Mouse (Mus musculus) olfactory bulb, adult 2 months (tissue): ENCODE measurements around the gene Hpdl. TPM values are rescaled to one million over a fixed set of nuclear protein-coding genes. Genes with fewer than 3 reads are reported as not detected.
A peak's percentile ranks its signal among the peaks of the same experiment; 100 is the strongest.

ENCODE experiments used
- H3K27ac ChIP-seq: fragments of 200-500 bp; 2 replicates; pipeline ENCODE4 v1.5.1; 2012; ENCODE audit warnings: low read depth, low read length; ENCODE audit not compliant: insufficient read depth
- H3K4me1 ChIP-seq: fragments of 200-500 bp; 2 replicates; pipeline ENCODE4 v1.6.1; 2012; ENCODE audit warnings: low read length; ENCODE audit not compliant: control insufficient read depth, insufficient read depth
- H3K4me3 ChIP-seq: fragments of 200-500 bp; 2 replicates; pipeline ENCODE4 v1.5.1; 2012; ENCODE audit warnings: mild to moderate bottlenecking, low read depth, low read length, moderate library complexity; ENCODE audit not compliant: insufficient read depth
- CTCF ChIP-seq: fragments of 200-500 bp; IDR thresholded peaks from 2 replicates; pipeline ENCODE4 v1.5.1; 2012; ENCODE audit warnings: low read depth, mild to moderate bottlenecking, low read length, moderate library complexity; ENCODE audit not compliant: insufficient read depth
- POLR2A ChIP-seq: fragments of 200-500 bp; IDR thresholded peaks from 2 replicates; pipeline ENCODE4 v1.6.1; 2012; ENCODE audit warnings: mild to moderate bottlenecking, low read depth, low read length, moderate library complexity; ENCODE audit not compliant: insufficient read depth
- WGBS: fragments of 180-500 bp; shearing (Covaris S2); methylation state at CpG from one replicate; pipeline ENCODE4 v1.1.7; 2018; 5-methylcytosine and 5-hydroxymethylcytosine counted together
- polyA plus RNA-seq: library from polyadenylated mRNA; stranded (reverse); fragments of >200 nt; gene quantifications from 2 replicates; pipeline ENCODE4 v1.2.4, GENCODE M21; 2012; ENCODE audit warnings: low replicate concordance; ENCODE audit not compliant: missing spikeins, insufficient read depth, insufficient read length

Gene Hpdl
- polyA plus RNA-seq, 1 experiment = not detected

DNA sequence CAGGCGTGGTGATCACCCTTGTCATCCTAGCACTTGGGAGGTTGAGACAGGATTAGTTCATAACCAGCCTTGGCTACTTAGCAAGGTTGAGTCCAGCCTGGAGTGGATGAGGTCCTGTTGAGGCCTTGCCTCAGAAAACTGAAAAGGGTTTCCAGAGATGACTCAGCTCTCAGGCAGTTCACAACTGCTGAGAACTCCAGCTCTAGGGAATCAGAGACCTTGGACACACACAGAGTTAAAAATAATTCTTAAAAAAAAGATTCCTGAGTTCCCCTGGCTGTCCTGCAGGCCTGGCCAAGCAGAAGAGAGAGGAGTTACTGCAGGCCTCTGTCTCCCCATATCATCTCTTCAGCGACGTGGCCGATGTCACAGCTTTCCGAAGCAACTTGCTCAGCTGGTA, 6.2 kb downstream of the Hpdl start:
- Histone ChIP-seq H3K4me1 (peaks cover under 1% of the 10 kb centered on the region; the same call in 1 of the 2 replicates), H3K4me3 (no peak overlapping the region), H3K27ac (no peak overlapping the region)
- TF ChIP-seq POLR2A = no peak
- no peak for TF ChIP-seq CTCF
- WGBS = 93% methylated on average over 5 of the region's 5 CpGs

DNA sequence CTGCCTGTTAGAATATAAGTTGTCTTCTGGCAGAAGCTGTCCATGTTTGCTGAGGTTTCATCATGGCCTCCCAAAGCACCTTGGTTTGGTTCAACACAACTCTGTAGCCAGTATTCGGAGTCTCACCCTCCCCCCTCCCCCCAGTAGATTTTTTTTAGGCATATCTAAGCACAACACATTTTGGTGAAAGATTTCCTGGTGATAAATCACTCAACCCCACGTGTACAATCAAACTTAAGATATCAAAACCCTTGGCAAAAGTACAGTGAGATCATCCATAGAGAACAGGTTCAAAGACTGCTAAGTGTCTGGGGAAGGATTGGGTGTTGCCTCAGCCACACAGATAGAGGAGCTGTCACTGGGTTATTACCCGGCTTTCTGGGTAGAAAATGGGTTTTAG, 10.5 kb downstream of the Hpdl start:
- Histone ChIP-seq H3K4me1 (peaks cover 6% of the 10 kb centered on the region), H3K27ac (no peak overlapping the region), H3K4me3 (no peak overlapping the region)
- TF ChIP-seq POLR2A (no peak), CTCF (no peak)
- WGBS = 86% methylated on average over 3 of the region's 3 CpGs

DNA sequence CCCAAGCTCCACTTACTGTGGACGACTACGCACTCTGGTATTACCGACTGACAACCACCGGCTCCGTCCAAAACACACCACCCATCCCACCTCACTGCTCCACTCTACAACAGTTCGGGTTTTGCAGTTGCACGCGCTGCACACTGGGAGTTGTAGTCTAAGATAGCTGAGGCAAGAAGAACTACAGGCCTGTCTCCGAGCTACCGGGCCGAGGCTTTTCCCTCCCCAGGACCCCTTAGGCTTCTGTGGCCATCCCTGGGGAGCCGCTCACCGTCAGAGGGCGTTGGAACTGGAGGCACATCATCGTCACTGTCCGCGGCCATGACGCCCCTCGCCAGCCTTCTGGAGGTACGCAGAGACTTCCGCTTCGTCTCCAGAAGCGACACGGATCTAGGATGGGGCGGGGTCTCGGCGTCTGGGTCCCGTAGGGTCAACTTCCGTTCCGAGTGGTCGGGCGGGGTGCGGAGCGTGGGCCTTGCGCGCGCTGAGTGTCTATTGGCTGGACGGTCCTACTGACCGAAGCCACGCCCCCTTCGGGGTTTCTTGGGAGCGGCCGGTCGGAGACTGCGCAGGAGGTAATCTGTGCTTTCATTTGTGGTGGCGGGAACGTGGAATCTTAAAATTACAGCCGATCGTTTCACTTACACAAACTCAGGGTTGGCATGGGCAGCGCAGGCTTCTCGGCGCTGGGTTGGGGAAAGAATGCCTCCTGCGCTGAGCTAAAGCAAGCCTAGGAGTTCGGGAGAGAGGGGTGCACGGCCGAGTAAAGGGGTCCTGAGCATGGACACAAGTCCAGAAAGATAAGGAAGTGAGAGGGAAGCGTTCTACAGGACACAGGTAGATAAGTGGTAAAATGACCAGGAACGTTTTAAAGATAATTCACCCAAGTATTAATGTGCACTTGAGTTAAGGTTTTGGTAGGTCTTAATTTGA, 14.0 kb downstream of the Hpdl start, which contains the start of the genes Toe1 and Mutyh:
Gene Toe1 (minus strand): TSS at position 444 of the 933 bp plus-strand sequence.
Gene Mutyh (plus strand): TSS at position 527 of the 933 bp plus-strand sequence.
- WGBS = under 1% methylated on average over 58 of the region's 58 CpGs
- TF ChIP-seq POLR2A (peak; percentile 64), CTCF (no peak)
- Histone ChIP-seq H3K4me3 (peak within 1 kb of the TSS; percentile 83), H3K27ac (peak within 1 kb of the TSS; percentile 89), H3K4me1 (peaks cover 6% of the 10 kb centered on the region)

DNA sequence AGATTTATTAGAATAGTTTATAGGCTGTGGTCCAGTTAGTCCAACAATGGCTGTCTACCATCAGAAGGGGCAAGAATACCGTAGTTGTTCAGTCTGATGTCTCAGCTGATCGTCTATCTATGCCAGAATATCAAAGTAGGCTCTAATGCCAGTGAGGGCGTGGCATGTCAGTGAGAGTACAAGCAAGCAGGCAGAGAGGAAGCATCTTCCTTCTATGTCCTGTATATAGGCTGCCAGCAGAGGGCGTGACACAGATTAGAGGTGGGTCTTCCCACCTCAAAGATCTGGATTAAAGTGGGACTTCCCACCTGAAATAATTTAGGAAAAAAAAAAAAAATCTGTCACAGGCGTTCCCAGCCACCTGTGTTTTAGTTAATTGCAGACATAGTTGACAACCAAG, 21.6 kb downstream of the Hpdl start:
- no peaks in the 10 kb centered on the region for H3K4me1 ChIP-seq
- H3K27ac ChIP-seq = no peak overlapping the region
- TF ChIP-seq CTCF (no peak), POLR2A (no peak)
- WGBS = 32% methylated on average over 5 of the region's 5 CpGs
- no peak overlapping the region for H3K4me3 ChIP-seq

DNA sequence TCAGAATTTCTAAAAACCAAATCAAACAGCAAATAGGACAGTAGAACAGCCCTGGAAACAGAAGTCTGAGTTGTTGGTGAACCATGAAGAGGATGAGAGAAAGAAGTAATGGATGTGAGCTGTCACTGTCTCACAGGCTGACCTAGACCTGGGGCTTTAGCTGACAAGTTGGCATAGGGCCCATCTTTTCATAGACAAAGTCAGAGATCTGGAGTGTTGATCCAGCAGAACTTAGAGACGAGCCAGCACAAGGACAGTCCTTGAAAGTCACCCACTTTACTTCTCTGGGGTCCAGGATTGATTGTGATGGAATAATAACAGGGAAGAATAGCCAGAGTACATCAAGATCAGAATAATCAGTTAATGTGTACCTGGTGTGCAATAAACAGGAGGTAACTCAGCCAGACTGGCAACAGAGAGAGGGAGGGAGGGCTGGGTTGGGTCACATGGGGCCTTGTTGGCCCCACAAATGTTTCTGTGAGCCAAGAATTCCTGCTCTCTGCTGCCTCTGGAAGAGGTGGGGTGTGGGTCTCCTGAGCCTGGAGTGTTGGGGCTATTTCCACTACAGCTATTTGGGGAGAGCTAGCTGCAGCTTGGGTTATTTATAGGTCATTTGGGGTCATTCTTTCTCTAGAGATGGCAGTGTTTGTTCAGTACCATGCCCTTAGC, 24.9 kb downstream of the Hpdl start:
- H3K4me3 ChIP-seq = no peak overlapping the region
- WGBS = 45% methylated on average over 1 of the region's 1 CpGs

DNA sequence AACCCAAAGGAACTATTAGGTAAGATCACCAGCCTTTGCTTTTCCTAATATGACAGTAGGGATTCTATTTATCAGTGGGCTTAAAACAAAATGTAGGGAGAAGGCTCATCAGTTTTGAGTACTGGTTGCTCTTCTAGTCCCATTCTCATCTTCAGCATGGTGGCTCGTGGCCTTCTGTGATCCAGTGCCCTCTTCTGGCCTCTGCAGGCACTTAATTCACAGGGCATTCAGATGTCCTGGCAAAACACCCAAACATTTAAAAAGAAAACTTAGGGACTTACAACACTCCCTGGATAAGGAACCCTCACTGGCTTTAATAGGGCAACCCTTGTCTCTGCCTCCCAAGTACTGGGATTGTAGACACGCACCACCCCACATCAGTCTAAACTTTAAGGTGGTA, 27.2 kb downstream of the Hpdl start:
- WGBS = 82% methylated on average over 2 of the region's 2 CpGs
- Histone ChIP-seq H3K4me3 (no peak overlapping the region), H3K27ac (no peak overlapping the region), H3K4me1 (no peaks in the 10 kb centered on the region)
- TF ChIP-seq CTCF (no peak), POLR2A (no peak)

More for the DNA sequence above, 24.9 kb downstream of the Hpdl start:
- Histone ChIP-seq H3K4me1 (no peaks in the 10 kb centered on the region), H3K27ac (no peak overlapping the region)
- no peak for TF ChIP-seq POLR2A
- no peak for TF ChIP-seq CTCF

DNA sequence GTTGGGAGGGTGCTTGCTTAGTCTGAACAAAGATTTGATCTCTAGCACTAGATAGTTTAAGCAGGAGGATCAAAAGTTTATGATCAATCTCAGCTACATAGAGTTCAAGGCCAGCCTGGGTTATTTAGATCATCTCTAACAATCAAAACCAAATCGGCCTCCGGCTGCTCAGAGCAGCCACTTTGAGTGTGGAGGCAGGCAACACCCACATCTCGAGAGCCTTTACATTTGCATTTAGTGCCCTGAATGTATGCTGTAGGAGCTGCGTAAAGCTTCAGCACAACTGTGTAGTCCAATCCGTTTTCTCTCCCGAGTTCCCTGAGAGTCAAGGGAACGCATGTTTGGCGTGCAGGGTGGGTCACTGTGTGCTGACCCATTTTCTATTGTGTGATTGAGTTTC, 29.1 kb downstream of the Hpdl start:
- WGBS = 90% methylated on average over 8 of the region's 8 CpGs
- TF ChIP-seq CTCF (no peak), POLR2A (no peak)
- Histone ChIP-seq H3K4me3 (no peak overlapping the region), H3K4me1 (no peaks in the 10 kb centered on the region), H3K27ac (no peak overlapping the region)

DNA sequence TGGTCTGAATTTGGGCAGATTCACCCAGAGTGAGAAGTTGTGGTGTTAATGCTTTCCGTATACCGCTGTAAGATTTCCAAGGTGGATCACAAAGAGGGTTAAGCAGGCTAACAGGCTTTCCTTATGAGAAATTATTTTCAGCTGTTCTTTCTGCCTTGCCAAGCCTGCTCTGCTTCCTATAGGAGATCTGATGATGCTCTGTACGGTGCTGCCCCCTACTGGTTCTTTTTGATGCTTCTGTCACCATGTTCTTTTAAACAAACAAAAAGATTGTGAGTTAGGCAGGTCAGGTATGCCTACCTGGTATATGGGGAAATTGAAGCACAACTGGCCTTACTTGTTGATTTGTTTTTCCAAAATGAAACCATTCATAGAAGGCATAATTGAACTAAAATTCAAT, 32.6 kb downstream of the Hpdl start:
- H3K4me1 ChIP-seq = no peaks in the 10 kb centered on the region
- WGBS = 10% methylated on average over 3 of the region's 3 CpGs
- TF ChIP-seq CTCF = no peak
- no peak for TF ChIP-seq POLR2A
- H3K4me3 ChIP-seq = no peak overlapping the region
- no peak overlapping the region for H3K27ac ChIP-seq

DNA sequence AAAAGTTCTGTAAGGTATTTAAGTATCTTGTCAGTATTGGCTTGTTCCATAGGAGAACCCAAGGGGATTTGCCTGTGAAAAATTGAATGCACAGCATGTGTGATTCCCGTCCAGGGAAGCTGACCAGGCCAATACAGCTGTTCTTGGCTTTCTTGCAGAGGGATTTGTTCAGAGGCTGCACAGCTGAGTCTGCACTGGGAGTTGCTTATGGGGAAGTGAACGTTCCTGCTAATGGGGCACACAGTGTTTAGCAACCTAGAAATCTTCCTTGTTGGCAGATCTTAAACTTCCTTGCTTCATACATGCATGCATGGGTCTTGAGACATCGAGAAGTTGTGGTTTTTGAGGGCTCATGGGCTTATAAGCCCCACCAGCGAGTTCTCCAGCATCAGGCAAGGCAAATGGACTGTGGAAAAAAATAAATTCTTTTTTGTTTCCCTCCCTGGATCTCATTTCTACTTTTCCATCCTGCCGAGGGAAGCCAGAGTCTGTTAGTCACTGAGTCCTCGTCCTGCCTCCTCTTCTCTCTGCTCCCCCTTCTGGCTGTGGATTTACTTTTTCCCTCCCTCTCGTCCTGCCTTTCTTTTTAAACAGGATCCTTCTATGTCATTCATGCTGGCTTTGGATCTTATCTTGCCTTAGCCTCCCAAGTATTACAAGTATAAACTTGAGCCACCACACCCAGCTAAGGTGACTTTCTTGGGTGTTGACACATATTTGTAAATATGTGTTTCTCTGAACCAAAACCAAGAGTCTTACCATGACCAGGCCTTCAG, 33.3 kb downstream of the Hpdl start:
- 54% methylated on average over 7 of the region's 7 CpGs for WGBS
- no peak overlapping the region for H3K27ac ChIP-seq
- TF ChIP-seq POLR2A = no peak
- TF ChIP-seq CTCF = no peak

More for the DNA sequence above, 33.3 kb downstream of the Hpdl start:
- Histone ChIP-seq H3K4me1 (no peaks in the 10 kb centered on the region), H3K4me3 (no peak overlapping the region)
